Mouse (Mus musculus) CD4-positive, CD25-positive, alpha-beta regulatory T cell, adult 2 months (primary cell): ENCODE results near the gene Nubpl.
"Not testable (repeated sequence)": the region's sequence is repeated elsewhere in the genome, so short reads cannot be mapped to it uniquely, and the experiment has no call there.

ENCODE experiments used
- DNase-seq: peaks from one replicate; pipeline ENCODE4 v3.0.0-alpha.2; 2012; ENCODE audit warnings: low read depth, low spot score

Nubpl gene

GRCm38 (mm10) chr12:52097650-52098070 lies at the start of gene Nubpl:
Gene Nubpl, plus strand, starts transcription at chr12:52097737.
- DNase-seq, result peak; percentile 97

GRCm38 (mm10) chr12:52049324-52049723 lies 48.2 kb upstream of the Nubpl start:
- no peak for DNase-seq

GRCm38 (mm10) chr12:52079296-52079695 lies 18.2 kb upstream of the Nubpl start:
- DNase-seq, result not testable (repeated sequence)

GRCm38 (mm10) chr12:52097049-52097649 lies 388 bp upstream of the Nubpl start:
- no peak for DNase-seq

- DNase-seq, result no peak
Observed at GRCm38 (mm10) chr12:52120276-52120675, 22.7 kb downstream of the Nubpl start.

GRCm38 (mm10) chr12:52126407-52126806 lies 28.9 kb downstream of the Nubpl start:
- DNase-seq, result no peak

GRCm38 (mm10) chr12:52129072-52129471 lies 31.5 kb downstream of the Nubpl start:
- DNase-seq, result no peak

- no peak for DNase-seq
Observed at GRCm38 (mm10) chr12:52132256-52132655, 34.7 kb downstream of the Nubpl start.

GRCm38 (mm10) chr12:52138296-52138695 lies 40.8 kb downstream of the Nubpl start:
- no peak for DNase-seq

- no peak for DNase-seq
Observed at GRCm38 (mm10) chr12:52146639-52147038, 49.1 kb downstream of the Nubpl start.

GRCm38 (mm10) chr12:52149448-52149847 lies 51.9 kb downstream of the Nubpl start:
- DNase-seq, result no peak

GRCm38 (mm10) chr12:52152071-52152470 lies 54.5 kb downstream of the Nubpl start:
- DNase-seq, result no peak

- DNase-seq, result no peak
Observed at GRCm38 (mm10) chr12:52154906-52155305, 57.4 kb downstream of the Nubpl start.

GRCm38 (mm10) chr12:52164414-52164813 lies 66.9 kb downstream of the Nubpl start:
- no peak for DNase-seq

GRCm38 (mm10) chr12:52186205-52186793 lies 88.8 kb downstream of the Nubpl start:
- no peak for DNase-seq

- DNase-seq, result no peak
Observed at GRCm38 (mm10) chr12:52186963-52187590, 89.5 kb downstream of the Nubpl start.

GRCm38 (mm10) chr12:52198471-52198870 lies 100.9 kb downstream of the Nubpl start:
- no peak for DNase-seq

- no peak for DNase-seq
Observed at GRCm38 (mm10) chr12:52209121-52209610, 111.6 kb downstream of the Nubpl start.

GRCm38 (mm10) chr12:52211144-52211543 lies 113.6 kb downstream of the Nubpl start:
- no peak for DNase-seq

- DNase-seq, result no peak
Observed at GRCm38 (mm10) chr12:52214837-52215236, 117.3 kb downstream of the Nubpl start.

- DNase-seq, result no peak
Observed at GRCm38 (mm10) chr12:52224954-52225353, 127.4 kb downstream of the Nubpl start.

- DNase-seq, result no peak
Observed at GRCm38 (mm10) chr12:52228746-52229145, 131.2 kb downstream of the Nubpl start.

GRCm38 (mm10) chr12:52231929-52232328 lies 134.4 kb downstream of the Nubpl start:
- not testable (repeated sequence) for DNase-seq
